Mouse (Mus musculus): ENCODE measurements at regions not wholly inside any gene's neighbourhood (a gene's known extent, or its start where the extent isn't known, plus 50 kb on each side); places are given as distances from the start of the nearest gene placed in this dataset.

DNA sequence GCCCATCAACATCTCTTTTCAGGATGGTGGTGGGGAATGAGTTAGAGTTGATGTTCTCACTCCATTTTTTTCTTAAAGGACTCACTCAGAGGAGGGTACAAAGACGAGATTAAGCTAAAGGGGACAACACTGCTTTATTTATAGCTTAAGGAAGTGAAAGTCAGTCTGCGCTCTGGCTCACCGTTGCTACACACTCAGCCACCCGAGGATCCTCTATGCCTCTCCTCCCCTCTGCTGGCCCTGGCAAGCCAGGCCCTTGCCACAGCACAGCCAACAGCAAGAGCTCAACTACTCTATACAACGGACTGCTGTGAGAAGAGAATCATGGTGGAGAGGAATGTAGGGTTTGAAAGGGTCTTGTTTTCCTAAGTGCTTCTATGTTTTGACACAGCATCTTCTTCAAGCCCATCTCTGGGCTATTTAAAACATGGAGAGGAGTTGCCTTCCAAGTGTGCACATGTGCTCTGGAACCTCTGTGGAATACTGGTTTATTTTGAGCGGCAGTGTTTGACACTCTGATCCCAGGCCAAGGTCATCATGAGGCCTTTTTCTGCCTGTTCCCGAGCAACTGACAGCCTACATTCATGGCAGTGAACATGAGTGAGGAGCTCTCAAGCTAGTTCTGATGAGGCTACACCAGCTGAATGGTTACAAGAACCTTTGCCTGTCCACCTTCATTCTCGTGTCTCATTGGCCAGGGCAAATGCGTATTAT, 291.9 kb upstream of the Klf4 start:
- no peak for DNase-seq (ENCODE audit: low spot score in 2 of 2)

DNA sequence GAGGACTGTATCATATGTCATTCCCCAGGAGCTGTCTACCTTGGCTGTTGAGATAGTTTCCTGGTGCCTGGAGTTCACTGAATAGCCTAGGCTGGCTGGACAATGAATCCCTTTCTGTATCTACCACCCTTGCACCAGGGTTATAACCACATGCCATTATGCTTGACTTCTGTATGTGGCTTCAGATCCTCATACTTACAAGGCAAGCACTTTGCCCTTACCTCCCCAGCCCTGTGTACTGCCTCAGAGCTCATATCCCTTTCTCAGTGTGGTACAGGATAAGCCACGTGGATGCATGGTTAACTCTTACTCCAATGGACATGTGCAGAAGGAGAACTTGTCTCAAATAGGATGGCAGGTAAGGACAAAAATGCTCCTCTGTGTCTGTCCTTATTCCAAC, 291.3 kb upstream of the Klf4 start:
- DNase-seq (ENCODE audit: low spot score in 2 of 2) = no peak

- DNase-seq (ENCODE audit: low spot score in 2 of 2) = no peak
Measured at GRCm38 (mm10) chr4:55817035-55817818, 285.0 kb upstream of the Klf4 start.

- DNase-seq (ENCODE audit: low spot score in 2 of 2) = peak in 1 of 2 experiments; percentile 19
Measured at GRCm38 (mm10) chr4:55815832-55816231, 283.6 kb upstream of the Klf4 start.

GRCm38 (mm10) chr4:55812846-55813245, 280.6 kb upstream of the Klf4 start:
- DNase-seq (ENCODE audit: low spot score in 2 of 2) = no peak

DNA sequence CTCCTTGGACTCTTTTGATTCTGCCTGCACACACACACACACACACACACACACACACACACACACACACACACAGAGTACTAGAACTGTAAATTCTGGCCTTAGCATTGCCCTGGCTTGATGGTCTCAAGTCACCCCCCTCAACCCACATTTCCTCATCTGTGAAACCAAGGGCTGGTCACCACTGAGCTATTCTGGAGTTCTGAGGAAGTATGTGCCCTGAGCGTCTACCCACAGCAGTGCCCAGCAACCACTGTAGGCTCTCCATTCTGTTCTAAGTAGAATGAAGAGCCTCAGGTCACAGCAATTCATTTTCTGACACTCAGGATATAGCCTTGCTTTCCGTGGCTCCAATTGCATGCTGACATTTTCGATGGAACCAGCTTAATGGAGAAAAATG, 279.4 kb upstream of the Klf4 start:
- DNase-seq (ENCODE audit: low spot score in 2 of 2) = no peak

DNA sequence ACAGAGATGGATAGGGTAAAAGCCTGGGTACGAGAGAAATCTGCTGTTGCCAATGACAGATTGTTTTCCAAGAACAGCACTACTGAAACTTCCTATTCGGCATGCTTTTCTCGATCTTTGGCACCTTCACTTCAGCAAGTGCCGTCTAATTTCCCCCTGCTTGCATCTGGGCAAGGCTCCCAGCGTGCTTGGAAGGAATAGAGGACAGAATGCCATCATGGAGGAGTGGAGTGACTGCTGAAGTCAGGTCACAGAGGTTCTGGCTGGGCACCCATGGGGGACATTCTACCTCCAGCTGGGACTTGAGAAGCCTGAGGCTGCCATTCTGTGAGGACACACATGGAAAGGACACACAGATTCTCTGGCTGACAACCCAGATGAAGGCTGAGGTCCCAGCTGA, 276.2 kb upstream of the Klf4 start:
- no peak for DNase-seq (ENCODE audit: low spot score in 2 of 2)

GRCm38 (mm10) chr4:55806799-55807198, 274.5 kb upstream of the Klf4 start:
- DNase-seq (ENCODE audit: low spot score in 2 of 2) = no peak

- no peak for DNase-seq (ENCODE audit: low spot score in 2 of 2)
Measured at GRCm38 (mm10) chr4:55805255-55806051, 273.2 kb upstream of the Klf4 start.

DNA sequence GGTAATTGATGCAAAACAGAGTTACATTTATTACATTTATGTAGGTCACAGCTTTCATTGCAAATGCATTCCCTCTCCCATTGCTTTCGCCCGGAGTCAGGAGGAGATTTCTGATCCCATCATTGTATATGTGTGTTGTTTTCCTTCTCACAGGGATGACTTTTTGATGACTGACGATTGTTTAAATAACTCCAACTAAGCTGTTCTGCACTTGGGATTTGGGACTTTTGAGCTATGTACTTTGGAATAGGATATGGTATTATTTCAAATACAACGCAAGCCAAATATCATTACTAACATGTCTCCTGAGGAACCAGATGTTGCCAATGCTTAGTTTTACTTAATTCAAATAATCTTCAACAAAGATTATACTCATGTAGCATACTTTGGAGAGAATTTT, 269.8 kb upstream of the Klf4 start:
- DNase-seq (ENCODE audit: low spot score in 2 of 2) = no peak

DNA sequence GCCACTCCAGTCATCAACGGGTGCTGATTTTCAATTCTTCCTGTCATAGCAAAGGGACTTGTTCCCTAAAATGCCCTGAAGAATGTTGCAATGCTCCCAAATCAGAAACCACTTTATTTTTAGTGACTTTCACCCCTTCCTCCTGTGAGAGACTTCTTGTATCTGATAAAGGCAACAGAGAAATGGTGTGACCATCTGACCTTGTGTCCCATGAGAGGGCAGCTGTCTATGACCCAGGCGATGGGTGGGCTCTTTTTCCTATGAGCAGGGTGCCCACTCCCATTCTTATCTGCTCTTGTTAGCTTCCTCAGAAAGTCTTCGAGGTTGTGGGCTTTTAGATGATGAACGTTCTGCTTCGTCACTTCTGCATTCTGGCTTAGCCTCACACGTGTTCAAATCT, 265.8 kb upstream of the Klf4 start:
- DNase-seq (ENCODE audit: low spot score in 2 of 2) = no peak

- no peak for DNase-seq (ENCODE audit: low spot score in 2 of 2)
Measured at GRCm38 (mm10) chr4:55781329-55781847, 249.1 kb upstream of the Klf4 start.

- no peak for DNase-seq (ENCODE audit: low spot score in 2 of 2)
Measured at GRCm38 (mm10) chr4:55779581-55779980, 247.3 kb upstream of the Klf4 start.

- DNase-seq (ENCODE audit: low spot score in 2 of 2) = no peak
Measured at GRCm38 (mm10) chr4:55775858-55776257, 243.6 kb upstream of the Klf4 start.

GRCm38 (mm10) chr4:55774571-55774970, 242.3 kb upstream of the Klf4 start:
- no peak for DNase-seq (ENCODE audit: low spot score in 2 of 2)

GRCm38 (mm10) chr4:55769656-55770055, 237.4 kb upstream of the Klf4 start:
- no peak for DNase-seq (ENCODE audit: low spot score in 2 of 2)

- DNase-seq (ENCODE audit: low spot score in 2 of 2) = no peak
Measured at GRCm38 (mm10) chr4:55768325-55768724, 236.1 kb upstream of the Klf4 start.

DNA sequence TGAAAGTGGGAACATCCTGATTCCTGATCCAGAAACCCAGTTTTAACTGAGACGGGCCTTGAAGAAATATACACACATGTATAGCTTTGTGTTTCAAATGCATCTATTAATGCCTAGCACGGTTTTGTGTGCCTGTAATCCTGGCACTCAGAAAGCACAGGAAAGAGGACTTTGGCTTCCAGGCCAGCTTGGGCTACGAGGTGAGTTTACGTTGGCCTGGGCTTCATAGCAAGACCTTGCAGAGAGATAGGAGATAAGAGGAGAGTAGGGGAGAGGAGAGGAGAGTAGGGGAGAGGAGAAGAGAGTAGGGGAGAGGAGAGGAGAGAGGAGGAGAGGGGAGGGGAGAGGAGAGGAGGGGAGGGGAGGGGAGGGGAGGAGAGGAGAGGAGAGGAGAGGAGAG, 234.9 kb upstream of the Klf4 start:
- DNase-seq (ENCODE audit: low spot score in 2 of 2) = no peak

DNA sequence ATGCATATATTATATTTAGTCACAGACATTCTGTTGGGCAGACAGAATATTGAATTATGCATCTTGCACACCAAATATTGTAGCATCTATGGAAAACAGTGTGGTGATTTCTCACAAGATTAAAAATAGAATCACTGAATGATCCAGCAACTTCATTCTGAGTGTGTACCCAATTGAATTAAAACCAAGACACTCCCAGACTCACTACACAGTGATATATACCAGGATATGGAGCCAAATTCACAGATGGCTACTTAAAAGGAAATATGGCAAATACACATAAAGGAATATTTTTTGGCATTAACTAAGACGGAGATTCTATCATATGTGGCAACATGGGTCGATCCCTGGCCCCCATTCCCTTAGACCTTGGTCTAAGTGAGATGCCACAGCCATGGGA, 233.5 kb upstream of the Klf4 start:
- no peak for DNase-seq (ENCODE audit: low spot score in 2 of 2)

GRCm38 (mm10) chr4:55763112-55763511, 230.8 kb upstream of the Klf4 start:
- no peak for DNase-seq (ENCODE audit: low spot score in 2 of 2)

GRCm38 (mm10) chr4:55762389-55762788, 230.1 kb upstream of the Klf4 start:
- no peak for DNase-seq (ENCODE audit: low spot score in 2 of 2)
